Mouse (Mus musculus) adrenal gland, adult 2 months (tissue): Measurements from ENCODE around the gene Asl. TPM values are rescaled to one million over a fixed set of nuclear protein-coding genes. Genes with fewer than 3 reads are reported as not detected.

Experiments used
- DNase-seq: peaks from one replicate; pipeline ENCODE4 v3.0.0; 2021
- long read RNA-seq: library from polyadenylated mRNA; stranded (forward); transcript quantifications from one replicate; pipeline ENCODE4 v2.0.0, GENCODE M21; 2021
- polyA plus RNA-seq: library from polyadenylated mRNA; depleted of rRNA; stranded (reverse); fragments of >200 nt; gene quantifications from 2 replicates; pipeline ENCODE4 v1.2.3, GENCODE M21; 2012; rRNA removed
- total RNA-seq, 2 experiments: library from RNA; stranded (reverse); gene quantifications; 2 replicates each; pipeline ENCODE4 v1.2.3; 2021

Gene Asl
- total RNA-seq (100 to 1,000 TPM in 1 of 2 experiments, 10 to 100 TPM in 1; 92.5 to 106 TPM), polyA plus RNA-seq (74.2 and 115 TPM in 2 replicates)
- long read RNA-seq, transcript Asl-203 (16 exons, 2,413 nt) = minor isoform, 26 of 85 reads
- long read RNA-seq, transcript Asl-205 (17 exons, 1,824 nt) = major isoform, 37 of 85 reads
- long read RNA-seq, partial matches to known transcripts = 6 of 85 reads
- long read RNA-seq, other reads (novel, unspliced or antisense) = 16 of 85 reads

GRCm38 (mm10) chr5:130029142-130029897, at the start of gene Asl, which contains the start of gene Crcp:
Gene Asl, minus strand, starts transcription at chr5:130029247.
Gene Crcp, plus strand, starts transcription at chr5:130029290.
- DNase-seq = peak; percentile 92

GRCm38 (mm10) chr5:130078834-130079156, 49.7 kb upstream of the Asl start:
- DNase-seq = peak; percentile 56

- peak; percentile 58 for DNase-seq
Observed at GRCm38 (mm10) chr5:130078096-130078833, 49.2 kb upstream of the Asl start.

GRCm38 (mm10) chr5:130076396-130076795, 47.3 kb upstream of the Asl start:
- DNase-seq = no peak

GRCm38 (mm10) chr5:130074491-130074890, 45.4 kb upstream of the Asl start:
- DNase-seq = no peak

GRCm38 (mm10) chr5:130073026-130073425, 44.0 kb upstream of the Asl start, which contains the start of gene Tpst1:
Gene Tpst1, plus strand, starts transcription at chr5:130073326.
- DNase-seq = no peak

- peak; percentile 0 for DNase-seq
Observed at GRCm38 (mm10) chr5:130067841-130068264, 38.8 kb upstream of the Asl start.

GRCm38 (mm10) chr5:130065579-130065978, 36.5 kb upstream of the Asl start:
- peak; percentile 2 for DNase-seq

GRCm38 (mm10) chr5:130063760-130064159, 34.7 kb upstream of the Asl start:
- peak; percentile 6 for DNase-seq

- peak; percentile 6 for DNase-seq
Observed at GRCm38 (mm10) chr5:130062096-130062495, 33.0 kb upstream of the Asl start.

- DNase-seq = peak; percentile 55
Observed at GRCm38 (mm10) chr5:130060329-130060665, 31.2 kb upstream of the Asl start.

- DNase-seq = no peak
Observed at GRCm38 (mm10) chr5:130059413-130060328, 30.6 kb upstream of the Asl start.

- DNase-seq = no peak
Observed at GRCm38 (mm10) chr5:130056303-130056702, 27.3 kb upstream of the Asl start.

GRCm38 (mm10) chr5:130055688-130056087, 26.6 kb upstream of the Asl start:
- DNase-seq = no peak

- no peak for DNase-seq
Observed at GRCm38 (mm10) chr5:130052955-130053354, 23.9 kb upstream of the Asl start.

- DNase-seq = peak; percentile 2
Observed at GRCm38 (mm10) chr5:130052510-130052909, 23.5 kb upstream of the Asl start.

- DNase-seq = peak; percentile 0
Observed at GRCm38 (mm10) chr5:130051073-130051860, 22.2 kb upstream of the Asl start.

GRCm38 (mm10) chr5:130050416-130050815, 21.4 kb upstream of the Asl start:
- no peak for DNase-seq

- DNase-seq = peak; percentile 2
Observed at GRCm38 (mm10) chr5:130048786-130049520, 19.9 kb upstream of the Asl start.

- DNase-seq = no peak
Observed at GRCm38 (mm10) chr5:130047013-130047412, 18.0 kb upstream of the Asl start.
